Mouse (Mus musculus): ENCODE results near the gene Arhgap5. TPM values are rescaled to one million over a fixed set of nuclear protein-coding genes. Genes with fewer than 3 reads are reported as not detected.
A peak's percentile ranks its signal among the peaks of the same experiment; 100 is the strongest.

Arhgap5 gene
- polyA plus RNA-seq (2015; fragmentation: Nextera tagmentation; extraction: Ambion mirVana) = 39.1 and 43.0 TPM in 2 replicates

- no peaks in the 10 kb centered on the region for H3K36me3 ChIP-seq (ENCODE audit: control insufficient read depth, insufficient read depth, low read length)
- H3K9me3 ChIP-seq (replicated peaks; ENCODE audit: control insufficient read depth, low read length) = no peaks in the 10 kb centered on the region
- no peaks in the 10 kb centered on the region for H3K27me3 ChIP-seq (ENCODE audit: control insufficient read depth, insufficient read depth, low read length)
- ATAC-seq (ENCODE audit: insufficient read depth, low FRiP score) = peak; percentile 95
- peaks cover 3% of the 10 kb centered on the region; the same call in 1 of the 2 replicates for H3K4me1 ChIP-seq (ENCODE audit: control insufficient read depth, insufficient read depth, low read length)
- H3K27ac ChIP-seq (ENCODE audit: low read length) = peak within 1 kb of the TSS; percentile 98
- H3K4me3 ChIP-seq (replicated peaks; ENCODE audit: low read length) = peak within 1 kb of the TSS; percentile 94
- peak within 1 kb of the TSS; percentile 76 for H3K4me2 ChIP-seq (ENCODE audit: low read depth, low read length)
- peak within 1 kb of the TSS; percentile 97 for H3K9ac ChIP-seq (ENCODE audit: low read length)
- under 1% methylated on average over 78 of the region's 119 CpGs for WGBS
These were observed at the start of gene Arhgap5 for GRCm38 (mm10) chr12:52503456-52504320. Gene Arhgap5 (plus strand): TSS chr12:52503972.

GRCm38 (mm10) chr12:52464593-52464992, 39.2 kb upstream of the Arhgap5 start:
- H3K27ac ChIP-seq (ENCODE audit: low read length) = no peak overlapping the region
- no peaks in the 10 kb centered on the region for H3K4me1 ChIP-seq (ENCODE audit: control insufficient read depth, insufficient read depth, low read length)
- no peaks in the 10 kb centered on the region for H3K9me3 ChIP-seq (replicated peaks; ENCODE audit: control insufficient read depth, low read length)
- H3K9ac ChIP-seq (ENCODE audit: low read length) = no peak overlapping the region
- no peak for ATAC-seq (ENCODE audit: insufficient read depth, low FRiP score)
- no peaks in the 10 kb centered on the region for H3K36me3 ChIP-seq (ENCODE audit: control insufficient read depth, insufficient read depth, low read length)
- no peaks in the 10 kb centered on the region for H3K27me3 ChIP-seq (ENCODE audit: control insufficient read depth, insufficient read depth, low read length)
- no peak overlapping the region for H3K4me3 ChIP-seq (replicated peaks; ENCODE audit: low read length)
- no peak overlapping the region for H3K4me2 ChIP-seq (ENCODE audit: low read depth, low read length)

GRCm38 (mm10) chr12:52471621-52472020, 32.2 kb upstream of the Arhgap5 start:
- Histone ChIP-seq H3K4me2 (ENCODE audit: low read depth, low read length) (no peak overlapping the region), H3K9me3 (replicated peaks; ENCODE audit: control insufficient read depth, low read length) (no peaks in the 10 kb centered on the region), H3K9ac (ENCODE audit: low read length) (no peak overlapping the region), H3K4me3 (replicated peaks; ENCODE audit: low read length) (no peak overlapping the region), H3K27ac (ENCODE audit: low read length) (no peak overlapping the region), H3K27me3 (ENCODE audit: control insufficient read depth, insufficient read depth, low read length) (no peaks in the 10 kb centered on the region), H3K4me1 (ENCODE audit: control insufficient read depth, insufficient read depth, low read length) (peaks cover 3% of the 10 kb centered on the region; the same call in 1 of the 2 replicates), H3K36me3 (ENCODE audit: control insufficient read depth, insufficient read depth, low read length) (no peaks in the 10 kb centered on the region)
- 82% methylated on average over 4 of the region's 4 CpGs for WGBS
- ATAC-seq (ENCODE audit: insufficient read depth, low FRiP score) = no peak

DNA sequence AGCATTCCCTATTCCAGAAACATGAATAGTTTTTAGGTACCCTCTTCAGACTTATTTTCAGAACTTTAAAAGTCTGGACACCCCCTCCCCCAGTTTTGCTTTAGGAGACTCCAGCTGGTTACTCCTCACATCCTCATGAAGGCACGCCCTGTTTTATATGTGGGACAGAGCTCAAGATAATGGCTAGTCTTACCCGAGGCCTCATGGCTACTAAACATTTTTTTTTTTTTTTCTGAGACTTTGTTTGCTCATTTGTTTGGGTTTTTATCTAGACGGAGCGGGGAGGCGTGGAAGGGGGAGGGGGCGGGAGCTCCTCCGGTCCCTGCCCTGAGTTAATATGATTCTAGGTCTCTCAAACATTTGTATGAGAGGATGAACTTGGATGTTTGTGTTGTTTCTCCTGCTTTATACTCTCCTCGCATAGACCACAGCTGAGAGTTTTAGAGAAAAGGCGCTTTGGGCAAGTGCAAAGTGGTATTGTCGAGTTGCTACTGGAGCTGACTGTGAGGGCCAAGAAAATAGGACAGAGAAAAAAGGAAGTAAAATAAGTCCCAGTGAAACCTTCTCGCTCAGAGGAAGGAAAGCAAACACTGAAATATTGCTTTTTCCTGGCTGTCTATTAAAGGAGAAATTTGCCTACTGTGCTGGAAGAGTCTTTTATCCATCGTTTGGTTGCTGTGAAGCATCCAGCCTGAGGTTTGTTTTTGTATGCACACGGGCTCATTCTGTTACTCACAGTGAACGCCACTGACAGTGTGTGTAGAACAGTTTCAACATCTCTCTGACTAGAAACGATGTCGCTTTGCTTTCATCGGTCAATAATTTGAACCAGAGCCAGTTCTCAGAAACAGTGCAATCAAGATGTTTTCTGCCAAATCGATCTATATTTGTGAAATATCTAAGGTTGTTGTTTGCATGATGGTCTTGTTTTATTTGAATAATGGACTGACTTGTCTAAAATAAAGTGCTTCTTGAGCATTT, 29.5 kb upstream of the Arhgap5 start:
- H3K27me3 ChIP-seq (ENCODE audit: control insufficient read depth, insufficient read depth, low read length) = no peaks in the 10 kb centered on the region
- 35% methylated on average over 18 of the region's 18 CpGs for WGBS
- H3K36me3 ChIP-seq (ENCODE audit: control insufficient read depth, insufficient read depth, low read length) = no peaks in the 10 kb centered on the region
- ATAC-seq (ENCODE audit: insufficient read depth, low FRiP score) = no peak
- no peaks in the 10 kb centered on the region for H3K9me3 ChIP-seq (replicated peaks; ENCODE audit: control insufficient read depth, low read length)
- peak overlapping the region; percentile 45 for H3K4me2 ChIP-seq (ENCODE audit: low read depth, low read length)
- H3K27ac ChIP-seq (ENCODE audit: low read length) = no peak overlapping the region
- peaks cover 3% of the 10 kb centered on the region; the same call in 1 of the 2 replicates for H3K4me1 ChIP-seq (ENCODE audit: control insufficient read depth, insufficient read depth, low read length)
- H3K4me3 ChIP-seq (replicated peaks; ENCODE audit: low read length) = peak overlapping the region; percentile 11; the same call in 1 of the 2 replicates
- no peak overlapping the region for H3K9ac ChIP-seq (ENCODE audit: low read length)

- Histone ChIP-seq H3K4me3 (replicated peaks; ENCODE audit: low read length) (no peak overlapping the region), H3K9me3 (replicated peaks; ENCODE audit: control insufficient read depth, low read length) (no peaks in the 10 kb centered on the region), H3K4me2 (ENCODE audit: low read depth, low read length) (no peak overlapping the region), H3K9ac (ENCODE audit: low read length) (no peak overlapping the region), H3K4me1 (ENCODE audit: control insufficient read depth, insufficient read depth, low read length) (peaks cover 3% of the 10 kb centered on the region; the same call in 1 of the 2 replicates), H3K36me3 (ENCODE audit: control insufficient read depth, insufficient read depth, low read length) (no peaks in the 10 kb centered on the region), H3K27me3 (ENCODE audit: control insufficient read depth, insufficient read depth, low read length) (no peaks in the 10 kb centered on the region), H3K27ac (ENCODE audit: low read length) (no peak overlapping the region)
- WGBS = 87% methylated on average over 6 of the region's 6 CpGs
- no peak for ATAC-seq (ENCODE audit: insufficient read depth, low FRiP score)
These were observed 27.7 kb upstream of the Arhgap5 start for GRCm38 (mm10) chr12:52476036-52476435.

GRCm38 (mm10) chr12:52478611-52479010, 25.2 kb upstream of the Arhgap5 start:
- 75% methylated on average over 8 of the region's 8 CpGs for WGBS
- Histone ChIP-seq H3K9me3 (replicated peaks; ENCODE audit: control insufficient read depth, low read length) (no peaks in the 10 kb centered on the region), H3K27me3 (ENCODE audit: control insufficient read depth, insufficient read depth, low read length) (no peaks in the 10 kb centered on the region), H3K36me3 (ENCODE audit: control insufficient read depth, insufficient read depth, low read length) (no peaks in the 10 kb centered on the region), H3K4me2 (ENCODE audit: low read depth, low read length) (no peak overlapping the region), H3K27ac (ENCODE audit: low read length) (no peak overlapping the region), H3K9ac (ENCODE audit: low read length) (no peak overlapping the region), H3K4me3 (replicated peaks; ENCODE audit: low read length) (no peak overlapping the region), H3K4me1 (ENCODE audit: control insufficient read depth, insufficient read depth, low read length) (peaks cover 3% of the 10 kb centered on the region; the same call in 1 of the 2 replicates)
- ATAC-seq (ENCODE audit: insufficient read depth, low FRiP score) = no peak

- Histone ChIP-seq H3K4me3 (replicated peaks; ENCODE audit: low read length) (no peak overlapping the region), H3K4me1 (ENCODE audit: control insufficient read depth, insufficient read depth, low read length) (peaks cover 3% of the 10 kb centered on the region; the same call in 1 of the 2 replicates), H3K27ac (ENCODE audit: low read length) (no peak overlapping the region), H3K4me2 (ENCODE audit: low read depth, low read length) (no peak overlapping the region), H3K9ac (ENCODE audit: low read length) (no peak overlapping the region), H3K9me3 (replicated peaks; ENCODE audit: control insufficient read depth, low read length) (no peaks in the 10 kb centered on the region), H3K36me3 (ENCODE audit: control insufficient read depth, insufficient read depth, low read length) (no peaks in the 10 kb centered on the region), H3K27me3 (ENCODE audit: control insufficient read depth, insufficient read depth, low read length) (no peaks in the 10 kb centered on the region)
- no peak for ATAC-seq (ENCODE audit: insufficient read depth, low FRiP score)
- 55% methylated on average over 6 of the region's 6 CpGs for whole genome bisulfite sequencing
These were observed 24.4 kb upstream of the Arhgap5 start for GRCm38 (mm10) chr12:52479323-52479722.

- no peak overlapping the region for H3K27ac ChIP-seq (ENCODE audit: low read length)
- H3K4me3 ChIP-seq (replicated peaks; ENCODE audit: low read length) = no peak overlapping the region
- H3K4me1 ChIP-seq (ENCODE audit: control insufficient read depth, insufficient read depth, low read length) = no peaks in the 10 kb centered on the region
- 82% methylated on average over 9 of the region's 9 CpGs for WGBS
- H3K9ac ChIP-seq (ENCODE audit: low read length) = no peak overlapping the region
- H3K4me2 ChIP-seq (ENCODE audit: low read depth, low read length) = no peak overlapping the region
- H3K9me3 ChIP-seq (replicated peaks; ENCODE audit: control insufficient read depth, low read length) = no peaks in the 10 kb centered on the region
- no peak for ATAC-seq (ENCODE audit: insufficient read depth, low FRiP score)
- H3K36me3 ChIP-seq (ENCODE audit: control insufficient read depth, insufficient read depth, low read length) = no peaks in the 10 kb centered on the region
- no peaks in the 10 kb centered on the region for H3K27me3 ChIP-seq (ENCODE audit: control insufficient read depth, insufficient read depth, low read length)
These were observed 22.9 kb upstream of the Arhgap5 start for GRCm38 (mm10) chr12:52480851-52481250.

Measured in stomach, embryonic 16.5 days (tissue).